In genomic region chr1:59602531-59603416, GRCm38 (mm10) we compare ENCODE assay signal across 12 mouse cellular contexts.
DNase-seq lines count a peak whose midpoint lies in the region; ATAC-seq and TF ChIP-seq lines count a peak whose summit lies in the region.
"Had no signal": no experiment of that assay in that cellular context is flagged by ENCODE, and none has a peak within 500 bp of the region (broad histone marks: within the 10 kb centered on the region; RNA-seq: fewer than 3 reads in every experiment).

No protein-coding gene starts in this region.

- no peaks in the 10 kb centered on the region for H3K36me3 ChIP-seq in spleen, adult 2 months (ENCODE audit: control insufficient read depth, insufficient read depth, low read length)
- H3K36me3 ChIP-seq: limb, embryonic 15.5 days; midbrain, embryonic 10.5 days had no signal

- 60% methylated on average over 11 of the region's 11 CpGs for WGBS in spleen, adult 2 months

- H3K27me3 ChIP-seq in spleen, adult 2 months (ENCODE audit: control insufficient read depth, insufficient read depth, low read length): no peaks in the 10 kb centered on the region
- H3K27me3 ChIP-seq: limb, embryonic 15.5 days had no signal

- no peak for TF ChIP-seq POLR2A in spleen, adult 2 months (IDR thresholded peaks at IDR 0.05; ENCODE audit: low read depth, low read length)

- ATAC-seq in erythroblast, adult 5-6 weeks (replicated peaks; ENCODE audit: low FRiP score, poor library complexity, severe bottlenecking): no peak

- peak in 1 of 2 experiments; percentile 27 for DNase-seq in spleen, adult 2 months (ENCODE audit: low read depth in 1 of 2, low spot score in 2 of 2)
- DNase-seq in spleen, postnatal 14 days (ENCODE audit: low spot score in 2 of 2): no peak
- peak; percentile 76 to 80 for DNase-seq in cerebellum, postnatal 14 days
- peak; percentile 18 to 35 for DNase-seq in left cerebral cortex, postnatal 36 days (ENCODE audit: low spot score in 2 of 2)
- no peak for DNase-seq in adrenal gland, adult 18-20 months (ENCODE audit: low spot score in 2 of 2)
- no peak for DNase-seq in adrenal gland, postnatal 10 days
- DNase-seq: adrenal gland, postnatal 25 days; gastrocnemius, postnatal 14 days had no signal

- no peaks in the 10 kb centered on the region for H3K4me1 ChIP-seq in spleen, adult 2 months (ENCODE audit: control insufficient read depth, insufficient read depth, insufficient read length)

- peak overlapping the region; percentile 69 for H3K27ac ChIP-seq in spleen, adult 2 months (ENCODE audit: insufficient read depth, low read length)
- H3K27ac ChIP-seq: kidney, postnatal 0 days; limb, embryonic 15.5 days; midbrain, embryonic 10.5 days had no signal

- no peak for TF ChIP-seq CTCF in spleen, adult 2 months (IDR thresholded peaks at IDR 0.05; ENCODE audit: extremely low read depth, insufficient read depth, insufficient read length, insufficient replicate concordance)

- no peak overlapping the region for H3K4me3 ChIP-seq in spleen, adult 2 months (ENCODE audit: extremely low read depth, insufficient read depth, insufficient read length)
- H3K4me3 ChIP-seq: limb, embryonic 15.5 days; midbrain, embryonic 10.5 days had no signal

- intact Hi-C loops in left cerebral cortex, postnatal 36 days (cut with DNase I): no loop called here

Comparison
In these comparisons a context has a peak if more than half of its experiments do, and no peak if none do; other contexts are left out.
1. DNase-seq: peak in cerebellum, postnatal 14 days (2 of 2) and left cerebral cortex, postnatal 36 days (2 of 2); none in spleen, postnatal 14 days (0 of 2), adrenal gland, adult 18-20 months (0 of 2) and adrenal gland, postnatal 10 days (single experiment).